Mouse (Mus musculus): ENCODE data around the gene Klk4.

Klk4 gene

DNA sequence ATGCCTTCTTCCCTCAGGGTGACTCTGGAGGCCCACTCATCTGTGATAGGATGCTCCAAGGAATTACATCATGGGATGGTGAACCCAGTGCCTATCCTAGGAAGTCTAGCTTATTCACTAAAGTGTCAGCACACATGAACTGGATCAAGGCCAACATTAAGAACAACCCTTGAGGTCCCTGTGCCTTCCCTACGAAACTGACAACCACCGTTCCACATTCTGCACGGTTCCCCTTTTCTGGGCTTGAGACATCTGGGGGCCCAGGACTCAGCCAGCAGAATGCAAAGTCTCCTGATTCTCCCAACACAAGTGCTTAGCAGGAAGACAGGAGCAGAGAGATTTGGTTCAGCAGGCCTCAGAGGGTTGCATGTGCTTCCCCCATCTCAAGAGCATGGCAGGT is 39.6 kb downstream of the Klk4 start:
- DNase-seq = no peak

DNA sequence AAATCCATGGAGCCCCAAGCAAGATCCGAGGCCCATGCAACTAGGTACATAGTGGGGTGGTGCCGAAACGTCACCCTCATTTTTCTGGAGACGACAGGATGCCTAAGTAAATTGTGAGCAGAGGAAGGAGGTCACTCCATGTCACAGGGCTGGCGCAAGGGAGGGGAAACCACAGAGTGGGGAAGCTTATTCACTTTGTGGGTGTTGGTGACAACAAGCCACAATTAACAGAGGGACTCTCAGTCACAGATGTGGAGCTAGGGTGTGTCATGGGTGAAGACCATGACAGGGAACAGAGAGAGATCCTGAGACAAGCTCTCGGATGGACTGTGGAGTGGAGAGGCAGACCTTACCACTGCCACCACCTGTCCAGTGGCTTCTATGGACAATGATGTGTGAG is 40.1 kb downstream of the Klk4 start:
- no peak for DNase-seq

DNA sequence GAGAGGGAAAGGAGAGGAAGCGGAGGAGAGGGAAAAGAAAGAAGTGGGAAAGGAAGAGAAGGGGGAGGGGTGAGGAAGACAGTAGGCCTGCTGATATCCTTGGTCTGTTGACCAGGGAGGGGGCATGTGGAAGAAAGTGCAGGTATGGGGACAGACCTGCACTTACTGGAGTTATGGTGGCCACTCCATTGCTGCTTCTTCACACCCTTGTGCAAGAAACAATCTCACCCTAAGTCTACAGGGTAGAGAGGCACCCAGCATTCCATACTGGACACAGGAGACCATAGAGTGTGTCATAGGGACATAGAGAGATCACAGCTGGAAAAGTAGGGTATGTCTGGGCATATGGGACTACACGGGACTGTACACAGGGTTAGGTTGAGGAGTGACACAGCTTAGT is 41.0 kb downstream of the Klk4 start:
- DNase-seq = no peak

DNA sequence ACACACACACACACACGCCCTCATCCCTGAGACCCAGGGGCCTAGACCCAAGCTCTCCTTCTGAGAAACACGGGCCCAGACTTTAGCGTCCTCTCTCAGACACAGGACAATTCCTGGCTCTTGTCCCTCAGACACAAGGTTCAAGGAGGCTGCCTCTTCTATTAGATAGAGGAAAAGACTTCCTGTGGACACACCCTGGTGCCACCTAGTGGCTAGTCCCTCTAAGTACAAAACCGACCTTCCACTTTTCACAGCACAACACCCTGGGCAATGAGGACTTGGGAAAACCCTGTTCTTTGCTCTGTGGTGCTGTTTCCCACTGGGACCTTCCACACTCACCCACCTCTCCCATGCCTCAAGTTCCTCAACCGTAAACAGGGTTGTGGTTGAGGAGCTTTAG is 45.0 kb downstream of the Klk4 start:
- DNase-seq = no peak

DNA sequence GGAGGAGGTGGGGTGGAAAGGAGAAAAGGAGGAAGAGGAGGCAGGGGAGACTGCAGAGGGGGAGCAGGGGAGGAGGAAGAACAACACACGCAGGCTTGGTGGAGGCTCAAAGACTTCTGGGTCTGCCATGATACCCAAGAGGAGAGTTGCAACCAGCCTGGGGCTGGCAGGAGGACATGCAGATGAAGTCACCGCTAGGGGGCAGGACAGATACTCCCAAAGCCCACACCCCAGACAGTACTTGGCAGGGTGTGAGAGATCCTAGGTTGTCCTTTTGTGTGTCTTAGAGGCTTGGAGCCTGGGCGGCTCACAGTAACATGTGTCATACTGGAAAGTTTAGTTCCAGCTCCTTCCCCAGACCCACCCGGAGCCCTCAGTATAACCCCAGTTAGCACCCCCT is 47.6 kb downstream of the Klk4 start:
- peak; percentile 44 for DNase-seq

DNA sequence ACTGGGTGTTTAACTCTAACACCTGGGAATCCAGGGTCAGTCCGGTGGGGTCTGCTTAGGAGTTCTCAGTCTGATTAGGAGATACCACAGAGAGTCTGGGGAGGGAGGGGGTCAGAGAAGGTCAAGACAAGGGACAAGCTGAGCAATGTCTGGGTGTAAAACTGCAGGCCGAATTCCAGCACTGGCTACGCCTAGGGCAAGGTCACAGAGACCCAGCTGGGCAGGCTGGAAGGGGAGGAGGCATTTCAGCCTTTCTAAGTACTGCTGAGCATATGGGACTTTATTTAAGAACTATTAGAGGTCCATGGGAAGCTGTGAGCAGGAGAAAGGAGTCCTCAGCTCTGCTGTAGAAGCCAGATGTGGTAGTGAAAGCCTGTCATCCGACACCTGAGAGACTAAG is 51.4 kb downstream of the Klk4 start:
- DNase-seq = no peak

DNA sequence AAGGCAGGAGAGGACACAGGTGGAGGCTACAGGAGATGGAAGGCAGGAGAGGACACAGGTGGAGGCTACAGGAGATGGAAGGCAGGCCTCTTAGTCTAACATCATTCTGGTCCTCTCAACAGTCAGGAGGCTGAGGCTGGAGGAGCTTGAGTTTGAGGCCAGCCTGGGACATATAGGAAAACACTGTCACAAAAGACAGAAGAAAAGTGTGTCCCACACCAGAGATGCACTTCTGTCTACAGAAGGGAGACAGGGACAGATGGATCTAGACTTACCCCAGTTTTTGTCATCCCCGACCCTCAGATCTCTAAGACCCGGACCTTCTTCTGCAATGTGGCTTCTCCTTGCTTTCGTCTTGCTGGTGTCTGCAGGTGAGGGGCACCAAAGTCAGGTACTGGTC is 52.5 kb downstream of the Klk4 start, which contains the start of gene Klk15:
TSS of gene Klk15 (plus strand) at position 301 of the 400 bp plus-strand sequence.
- no peak for DNase-seq

DNA sequence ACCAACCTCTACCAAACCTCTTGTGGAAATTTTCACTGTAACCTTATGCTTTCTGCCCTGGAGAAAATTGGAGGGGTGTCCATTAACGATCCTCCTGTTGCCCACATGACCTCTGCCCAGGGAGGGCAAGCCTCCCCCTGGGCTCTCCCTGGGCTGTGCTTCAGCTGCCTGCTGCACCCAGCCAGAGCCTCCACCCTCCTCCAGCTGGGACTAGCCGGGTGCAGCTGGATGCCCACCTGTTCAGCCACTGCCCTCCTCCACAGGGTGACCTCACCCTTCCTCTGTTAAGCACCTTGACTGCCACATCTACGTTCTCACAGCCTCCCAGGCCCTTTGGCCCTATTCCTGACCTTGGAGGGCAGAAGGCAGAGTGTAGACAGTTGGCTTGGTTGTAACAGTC is 53.8 kb downstream of the Klk4 start:
- peak; percentile 50 for DNase-seq
